Mouse (Mus musculus) adrenal gland, postnatal 4 days (tissue): ENCODE results near the gene Chd8. TPM values are rescaled to one million over a fixed set of nuclear protein-coding genes. Genes with fewer than 3 reads are reported as not detected.

Source experiments
- DNase-seq, 2 experiments: peaks; one replicate each; pipeline ENCODE4 v3.0.0; 2021 to 2022; ENCODE audit warnings: low spot score in 2 of 2, mixed read lengths in 2 of 2
- total RNA-seq, 2 experiments: library from RNA; stranded (reverse); gene quantifications; 2 replicates each; pipeline ENCODE4 v1.2.3; 2021

The Chd8 gene
- total RNA-seq, 2 experiments from 2014 or later, result 153 to 165 TPM

- DNase-seq, result no peak
These were observed 40.3 kb downstream of the Chd8 start for GRCm38 (mm10) chr14:52217261-52217660.

- DNase-seq, result no peak
These were observed 58.2 kb downstream of the Chd8 start for GRCm38 (mm10) chr14:52199412-52199811.

GRCm38 (mm10) chr14:52198141-52198540, 59.4 kb downstream of the Chd8 start:
- no peak for DNase-seq

GRCm38 (mm10) chr14:52197156-52197878, 60.3 kb downstream of the Chd8 start, which contains the start of gene Supt16:
Gene Supt16, minus strand, starts transcription at chr14:52197416.
- DNase-seq, result peak; percentile 64 to 66

GRCm38 (mm10) chr14:52196230-52197155, 61.1 kb downstream of the Chd8 start:
- peak; percentile 6 to 25 for DNase-seq

GRCm38 (mm10) chr14:52195691-52196090, 61.9 kb downstream of the Chd8 start:
- DNase-seq, result peak in 1 of 2 experiments; percentile 33

GRCm38 (mm10) chr14:52190740-52191359, 66.7 kb downstream of the Chd8 start:
- no peak for DNase-seq

- DNase-seq, result no peak
These were observed 68.1 kb downstream of the Chd8 start for GRCm38 (mm10) chr14:52189519-52189918.

- DNase-seq, result no peak
These were observed 68.8 kb downstream of the Chd8 start for GRCm38 (mm10) chr14:52188788-52189187.

GRCm38 (mm10) chr14:52166571-52166970, 91.0 kb downstream of the Chd8 start:
- DNase-seq, result no peak

GRCm38 (mm10) chr14:52160911-52161310, 96.7 kb downstream of the Chd8 start:
- peak in 1 of 2 experiments; percentile 7 for DNase-seq

- no peak for DNase-seq
These were observed 102.6 kb downstream of the Chd8 start for GRCm38 (mm10) chr14:52155008-52155407.

GRCm38 (mm10) chr14:52152613-52153012, 105.0 kb downstream of the Chd8 start:
- no peak for DNase-seq

- no peak for DNase-seq
These were observed 105.4 kb downstream of the Chd8 start for GRCm38 (mm10) chr14:52152179-52152578.

GRCm38 (mm10) chr14:52149888-52150287, 107.7 kb downstream of the Chd8 start:
- DNase-seq, result no peak

Other genes with a start within 250 kb of the Chd8 start
- gene Tmem253, start 242.1 kb downstream of the Chd8 start, total RNA-seq, result 1 to 10 TPM; 1.6 to 3.6 TPM
- gene Zfp219, start 237.0 kb downstream of the Chd8 start, total RNA-seq, result 10 to 100 TPM; 84.4 to 84.6 TPM
- not detected for gene Olfr221, start 215.3 kb downstream of the Chd8 start, total RNA-seq
- 100 to 1,000 TPM; 247 to 267 TPM for gene Hnrnpc, start 153.8 kb downstream of the Chd8 start, total RNA-seq
- gene Rpgrip1, start 147.1 kb downstream of the Chd8 start, total RNA-seq, result 1 to 10 TPM in 1 of 2 experiments, under 1 TPM in 1; 0.37 to 1.6 TPM
- gene Supt16, start 60.4 kb downstream of the Chd8 start, total RNA-seq, result 10 to 100 TPM; 76.4 to 86.7 TPM
- gene Tox4, start 21.4 kb upstream of the Chd8 start, total RNA-seq, result 10 to 100 TPM; 61.8 to 62.0 TPM
- gene Rab2b, start 21.8 kb upstream of the Chd8 start, total RNA-seq, result 10 to 100 TPM; 38.9 to 39.8 TPM
- gene Mettl3, start 47.3 kb upstream of the Chd8 start, total RNA-seq, result 10 to 100 TPM; 32.0 to 41.9 TPM
- gene Sall2, start 71.0 kb upstream of the Chd8 start, total RNA-seq, result 10 to 100 TPM; 17.0 to 20.1 TPM
- gene Olfr1513, start 98.6 kb upstream of the Chd8 start, total RNA-seq, result not detected
- gene Olfr1512, start 121.4 kb upstream of the Chd8 start, total RNA-seq, result not detected
- not detected for gene Olfr1511, start 139.6 kb upstream of the Chd8 start, total RNA-seq
- gene Olfr1510, start 156.6 kb upstream of the Chd8 start, total RNA-seq, result not detected
- not detected for gene Olfr1509, start 185.2 kb upstream of the Chd8 start, total RNA-seq
- gene Olfr1508, start 209.7 kb upstream of the Chd8 start, total RNA-seq, result not detected
- gene Olfr1507, start 238.0 kb upstream of the Chd8 start, total RNA-seq, result not detected